Mouse (Mus musculus) lung, postnatal 10 days (tissue): ENCODE data around the gene Lrp11.

ENCODE experiments used
- DNase-seq: peaks from one replicate; pipeline ENCODE4 v3.0.0; 2021

Lrp11 gene

GRCm38 (mm10) chr10:7623861-7624518 is 34.4 kb downstream of the Lrp11 start:
- no peak for DNase-seq

GRCm38 (mm10) chr10:7629092-7629491 is 39.5 kb downstream of the Lrp11 start:
- no peak for DNase-seq

- DNase-seq: no peak
Measured at GRCm38 (mm10) chr10:7630286-7630685, 40.7 kb downstream of the Lrp11 start.

- DNase-seq: no peak
Measured at GRCm38 (mm10) chr10:7630951-7631720, 41.5 kb downstream of the Lrp11 start.

GRCm38 (mm10) chr10:7640366-7640765 is 50.8 kb downstream of the Lrp11 start:
- DNase-seq: no peak

- no peak for DNase-seq
Measured at GRCm38 (mm10) chr10:7645911-7646310, 56.3 kb downstream of the Lrp11 start.

- DNase-seq: no peak
Measured at GRCm38 (mm10) chr10:7649059-7649458, 59.5 kb downstream of the Lrp11 start.

GRCm38 (mm10) chr10:7651057-7651456 is 61.5 kb downstream of the Lrp11 start:
- no peak for DNase-seq

- peak; percentile 88 for DNase-seq
Measured at GRCm38 (mm10) chr10:7662471-7663141, 73.0 kb downstream of the Lrp11 start.

GRCm38 (mm10) chr10:7663159-7664026 is 73.8 kb downstream of the Lrp11 start:
- DNase-seq: peak; percentile 94

- no peak for DNase-seq
Measured at GRCm38 (mm10) chr10:7664027-7664526, 74.5 kb downstream of the Lrp11 start.

- DNase-seq: no peak
Measured at GRCm38 (mm10) chr10:7664889-7665288, 75.3 kb downstream of the Lrp11 start.

- peak; percentile 95 for DNase-seq
Measured at GRCm38 (mm10) chr10:7667342-7667802, 77.8 kb downstream of the Lrp11 start, which contains the start of gene Nup43. Gene Nup43 (plus strand): TSS chr10:7667503.

- DNase-seq: peak; percentile 41
Measured at GRCm38 (mm10) chr10:7673673-7674072, 84.1 kb downstream of the Lrp11 start.
